Mouse (Mus musculus): ENCODE measurements around the gene Rps11.
"Not testable (repeated sequence)": the region's sequence is repeated elsewhere in the genome, so short reads cannot be mapped to it uniquely, and the experiment has no call there.

Gene Rps11

GRCm38 (mm10) chr7:45154096-45154992, 30.1 kb upstream of the Rps11 start, which contains the start of the genes Pih1d1 and Aldh16a1:
Gene Pih1d1, plus strand, starts transcription at chr7:45154303.
Gene Aldh16a1, minus strand, starts transcription at chr7:45154584.
- peak; percentile 99 for DNase-seq

GRCm38 (mm10) chr7:45153586-45153985, 29.3 kb upstream of the Rps11 start:
- DNase-seq = no peak

- DNase-seq = not testable (repeated sequence)
Measured at GRCm38 (mm10) chr7:45153052-45153451, 28.8 kb upstream of the Rps11 start.

- DNase-seq = peak; percentile 77
Measured at GRCm38 (mm10) chr7:45151303-45151702, 27.1 kb upstream of the Rps11 start.

GRCm38 (mm10) chr7:45150321-45150720, 26.1 kb upstream of the Rps11 start:
- no peak for DNase-seq

- peak; percentile 79 for DNase-seq
Measured at GRCm38 (mm10) chr7:45149545-45149944, 25.3 kb upstream of the Rps11 start.

- no peak for DNase-seq
Measured at GRCm38 (mm10) chr7:45148534-45149098, 24.4 kb upstream of the Rps11 start.

GRCm38 (mm10) chr7:45147899-45148298, 23.7 kb upstream of the Rps11 start:
- peak; percentile 36 for DNase-seq

- peak; percentile 31 for DNase-seq
Measured at GRCm38 (mm10) chr7:45147267-45147666, 23.0 kb upstream of the Rps11 start.

- DNase-seq = no peak
Measured at GRCm38 (mm10) chr7:45145460-45145859, 21.2 kb upstream of the Rps11 start.

GRCm38 (mm10) chr7:45144368-45145174, 20.3 kb upstream of the Rps11 start:
- peak; percentile 46 for DNase-seq

- no peak for DNase-seq
Measured at GRCm38 (mm10) chr7:45141914-45142313, 17.7 kb upstream of the Rps11 start.

GRCm38 (mm10) chr7:45141319-45141718, 17.1 kb upstream of the Rps11 start:
- no peak for DNase-seq

GRCm38 (mm10) chr7:45139904-45140723, 15.9 kb upstream of the Rps11 start:
- DNase-seq = no peak

- no peak for DNase-seq
Measured at GRCm38 (mm10) chr7:45138403-45138802, 14.2 kb upstream of the Rps11 start.

- DNase-seq = no peak
Measured at GRCm38 (mm10) chr7:45137171-45138006, 13.2 kb upstream of the Rps11 start.

- peak; percentile 95 for DNase-seq
Measured at GRCm38 (mm10) chr7:45135993-45136567, 11.8 kb upstream of the Rps11 start, which contains the start of the genes Gm45713 and Flt3l. Gene Gm45713, minus strand, starts transcription at chr7:45136231. Gene Flt3l, minus strand, starts transcription at chr7:45136432.

GRCm38 (mm10) chr7:45135370-45135769, 11.1 kb upstream of the Rps11 start:
- no peak for DNase-seq

GRCm38 (mm10) chr7:45134544-45135026, 10.3 kb upstream of the Rps11 start:
- DNase-seq = peak; percentile 69

GRCm38 (mm10) chr7:45133446-45134159, 9.4 kb upstream of the Rps11 start:
- DNase-seq = no peak

Data from kidney, postnatal 10 days (tissue).